Mouse (Mus musculus) G1E (cell line): ENCODE data around the gene Zfp605. TPM values are rescaled to one million over a fixed set of nuclear protein-coding genes. Genes with fewer than 3 reads are reported as not detected.
"Not testable (repeated sequence)": the region's sequence is repeated elsewhere in the genome, so short reads cannot be mapped to it uniquely, and the experiment has no call there.

Source experiments
- ATAC-seq: 2 replicates; pipeline ENCODE4 v1.8.0; 2016; ENCODE audit warnings: mild to moderate bottlenecking; ENCODE audit not compliant: insufficient number of reproducible peaks, poor library complexity, low FRiP score, severe bottlenecking; ENCODE audit errors: extremely low read depth
- DNase-seq: peaks from one replicate; pipeline ENCODE4 v3.0.0; 2012; ENCODE audit warnings: low spot score
- H3K27me3 ChIP-seq: 2 replicates; pipeline ENCODE4 v1.6.1; 2012; ENCODE audit warnings: mild to moderate bottlenecking, low read length, inconsistent platforms; ENCODE audit not compliant: insufficient read depth
- H3K36me3 ChIP-seq: replicated peaks from 2 replicates; pipeline ENCODE3; 2012; ENCODE audit warnings: mild to moderate bottlenecking, inconsistent platforms
- H3K4me1 ChIP-seq: 2 replicates; pipeline ENCODE4 v1.6.1; 2012; ENCODE audit warnings: low read depth, low read length, inconsistent platforms, mixed read lengths; ENCODE audit not compliant: insufficient read depth
- H3K4me3 ChIP-seq: 2 replicates; pipeline ENCODE4 v1.5.1; 2012; ENCODE audit warnings: low read depth, mild to moderate bottlenecking, inconsistent platforms, low read length, moderate library complexity, mixed read lengths
- H3K9me3 ChIP-seq: replicated peaks from 2 replicates; pipeline ENCODE4 v1.6.1; 2012; ENCODE audit warnings: inconsistent platforms
- CTCF ChIP-seq: IDR thresholded peaks from 2 replicates; pipeline ENCODE4 v1.5.1; 2012; ENCODE audit warnings: low read depth, low read length, inconsistent platforms, mixed read lengths
- GATA1 ChIP-seq: IDR thresholded peaks from 2 replicates; pipeline ENCODE4 v1.6.1; 2012; ENCODE audit warnings: borderline replicate concordance, low read length, inconsistent platforms, mixed read lengths
- GATA2 ChIP-seq: IDR thresholded peaks from 2 replicates; pipeline ENCODE4 v1.6.1; 2012; ENCODE audit warnings: low read depth, low read length, inconsistent platforms, borderline replicate concordance
- POLR2AphosphoS5 ChIP-seq: IDR thresholded peaks from 2 replicates; pipeline ENCODE4 v1.6.1; 2012; ENCODE audit warnings: low read depth, low read length, inconsistent platforms; ENCODE audit not compliant: insufficient replicate concordance
- TAL1 ChIP-seq: conservative IDR thresholded peaks from 2 replicates; pipeline ENCODE4 v1.6.1; 2012; ENCODE audit warnings: low read depth, low read length, inconsistent platforms, mixed read lengths
- polyA plus RNA-seq: library from polyadenylated mRNA; stranded (reverse); fragments of >175 nt; gene quantifications from 2 replicates; pipeline ENCODE4 v1.2.3, GENCODE M21; 2012
- total RNA-seq, 2 experiments: library from RNA; stranded (forward) in 1 of 2; stranded (reverse) in 1 of 2; fragments of 200-1000 nt in 1 of 2; fragments of >200 nt in 1 of 2; fragmentation: Nextera tagmentation in 1 of 2; gene quantifications; 2 replicates each; pipeline ENCODE4 v1.2.3; 2014 to 2017

Gene Zfp605
- total and polyA plus RNA-seq, 3 experiments, result 0.24 to 12.1 (median 8.2) TPM

- peak; percentile 91 for DNase-seq
- TF ChIP-seq TAL1 (no peak), CTCF (no peak), POLR2AphosphoS5 (no peak), GATA1 (no peak), GATA2 (no peak)
- peaks cover 49% of the 10 kb centered on the region for H3K4me1 ChIP-seq
- peaks cover 48% of the 10 kb centered on the region for H3K36me3 ChIP-seq
- H3K27me3 ChIP-seq, result no peaks in the 10 kb centered on the region
- H3K4me3 ChIP-seq, result peak within 1 kb of the TSS; percentile 87
- H3K9me3 ChIP-seq, result peaks cover 38% of the 10 kb centered on the region
- peak; percentile 80 for ATAC-seq
Observed at GRCm38 (mm10) chr5:110107581-110108304, 2.1 kb upstream of the Zfp605 start, which contains the start of gene Gtpbp6. Gtpbp6 (minus strand) TSS chr5:110108197.

- Histone ChIP-seq H3K9me3 (peaks cover 33% of the 10 kb centered on the region), H3K4me1 (peaks cover 49% of the 10 kb centered on the region), H3K4me3 (peak overlapping the region; percentile 87), H3K27me3 (no peaks in the 10 kb centered on the region), H3K36me3 (peaks cover 48% of the 10 kb centered on the region)
- no peak for DNase-seq
- ATAC-seq, result no peak; the same call in 1 of the 2 replicates
- TF ChIP-seq GATA2, result no peak
- TF ChIP-seq POLR2AphosphoS5, result no peak
- TF ChIP-seq CTCF, result no peak
Observed at GRCm38 (mm10) chr5:110108305-110108628, 1.6 kb upstream of the Zfp605 start.

- H3K27me3 ChIP-seq, H3K9me3 ChIP-seq, ATAC-seq, H3K4me1 ChIP-seq, H3K4me3 ChIP-seq, DNase-seq: not testable (repeated sequence)
- H3K36me3 ChIP-seq, result peaks cover 36% of the 10 kb centered on the region
Observed at GRCm38 (mm10) chr5:110122380-110122779, 12.5 kb downstream of the Zfp605 start.

GRCm38 (mm10) chr5:110135293-110136086 is 25.6 kb downstream of the Zfp605 start, which contains the start of gene Chfr:
Chfr (plus strand) TSS chr5:110135842.
- TF ChIP-seq POLR2AphosphoS5 (no peak), GATA1 (no peak), GATA2 (no peak), CTCF (no peak), TAL1 (no peak)
- ATAC-seq (peak; percentile 98), DNase-seq (peak; percentile 91)
- peaks cover 29% of the 10 kb centered on the region for H3K36me3 ChIP-seq
- peaks cover 17% of the 10 kb centered on the region for H3K4me1 ChIP-seq
- H3K9me3 ChIP-seq, result peaks cover 24% of the 10 kb centered on the region
- H3K27me3 ChIP-seq, result no peaks in the 10 kb centered on the region
- peak within 1 kb of the TSS; percentile 81 for H3K4me3 ChIP-seq

- Histone ChIP-seq H3K9me3 (peaks cover 22% of the 10 kb centered on the region), H3K4me3 (peak overlapping the region; percentile 81), H3K4me1 (peaks cover 17% of the 10 kb centered on the region), H3K36me3 (peaks cover 33% of the 10 kb centered on the region), H3K27me3 (no peaks in the 10 kb centered on the region)
- TF ChIP-seq GATA1, result no peak
- no peak for TF ChIP-seq TAL1
- TF ChIP-seq CTCF, result no peak
- no peak for TF ChIP-seq GATA2
- no peak for TF ChIP-seq POLR2AphosphoS5
- ATAC-seq, result 0 out of 2 replicates have a peak, but pooled peaks have one; percentile 1
- no peak for DNase-seq
Observed at GRCm38 (mm10) chr5:110136087-110136464, 26.2 kb downstream of the Zfp605 start.

GRCm38 (mm10) chr5:110137816-110138215 is 27.9 kb downstream of the Zfp605 start:
- Histone ChIP-seq H3K27me3 (no peaks in the 10 kb centered on the region), H3K4me1 (peaks cover 22% of the 10 kb centered on the region), H3K4me3 (no peak overlapping the region), H3K9me3 (peaks cover 16% of the 10 kb centered on the region), H3K36me3 (peaks cover 48% of the 10 kb centered on the region)
- no peak for TF ChIP-seq GATA2
- no peak for TF ChIP-seq POLR2AphosphoS5
- no peak for TF ChIP-seq CTCF
- TF ChIP-seq GATA1, result no peak
- no peak for TF ChIP-seq TAL1
- DNase-seq (no peak), ATAC-seq (no peak)
